Mouse (Mus musculus) left cerebral cortex, postnatal 10 days (tissue): ENCODE data around the gene Usp29. TPM values are rescaled to one million over a fixed set of nuclear protein-coding genes. Genes with fewer than 3 reads are reported as not detected.
"Not testable (repeated sequence)": the region's sequence is repeated elsewhere in the genome, so short reads cannot be mapped to it uniquely, and the experiment has no call there.

ENCODE experiments used
- DNase-seq, 2 experiments: peaks; one replicate each; pipeline ENCODE4 v3.0.0; 2021 to 2022; ENCODE audit warnings: low spot score in 2 of 2, mixed read lengths in 1 of 2; ENCODE audit errors: extremely low spot score in 1 of 2
- intact Hi-C: fragments of 180-260 bp; cut with DNase I; formaldehyde crosslinking; loops from one replicate; pipeline ENCODE4 v1.15.1; 2025
- total RNA-seq, 2 experiments: library from RNA; stranded (reverse); gene quantifications; 2 replicates each; pipeline ENCODE4 v1.2.3; 2021

Gene Usp29
- total RNA-seq, 2 experiments from 2014 or later, result 57.4 to 60.2 TPM

DNA sequence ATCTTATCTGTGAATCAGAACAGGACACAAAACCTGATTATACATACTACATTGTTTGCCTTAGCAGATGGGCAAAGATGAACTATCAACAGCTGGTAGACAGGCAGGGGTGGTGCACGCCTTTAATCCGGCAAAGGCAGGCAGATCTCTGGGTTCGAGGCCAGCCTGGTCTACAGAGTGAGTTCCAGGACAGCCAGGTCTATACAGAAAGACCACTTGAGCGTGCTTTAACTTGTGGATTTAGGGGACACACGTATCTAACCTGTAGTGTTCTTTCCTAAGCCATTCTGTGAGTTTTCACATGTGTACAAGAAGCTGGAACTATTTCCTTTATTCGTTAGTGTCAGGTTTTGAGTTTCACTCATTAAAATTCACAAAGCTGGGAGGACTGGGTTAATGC, 120.9 kb downstream of the Usp29 start:
- intact Hi-C loops, result no loop called here
- no peak for DNase-seq

DNA sequence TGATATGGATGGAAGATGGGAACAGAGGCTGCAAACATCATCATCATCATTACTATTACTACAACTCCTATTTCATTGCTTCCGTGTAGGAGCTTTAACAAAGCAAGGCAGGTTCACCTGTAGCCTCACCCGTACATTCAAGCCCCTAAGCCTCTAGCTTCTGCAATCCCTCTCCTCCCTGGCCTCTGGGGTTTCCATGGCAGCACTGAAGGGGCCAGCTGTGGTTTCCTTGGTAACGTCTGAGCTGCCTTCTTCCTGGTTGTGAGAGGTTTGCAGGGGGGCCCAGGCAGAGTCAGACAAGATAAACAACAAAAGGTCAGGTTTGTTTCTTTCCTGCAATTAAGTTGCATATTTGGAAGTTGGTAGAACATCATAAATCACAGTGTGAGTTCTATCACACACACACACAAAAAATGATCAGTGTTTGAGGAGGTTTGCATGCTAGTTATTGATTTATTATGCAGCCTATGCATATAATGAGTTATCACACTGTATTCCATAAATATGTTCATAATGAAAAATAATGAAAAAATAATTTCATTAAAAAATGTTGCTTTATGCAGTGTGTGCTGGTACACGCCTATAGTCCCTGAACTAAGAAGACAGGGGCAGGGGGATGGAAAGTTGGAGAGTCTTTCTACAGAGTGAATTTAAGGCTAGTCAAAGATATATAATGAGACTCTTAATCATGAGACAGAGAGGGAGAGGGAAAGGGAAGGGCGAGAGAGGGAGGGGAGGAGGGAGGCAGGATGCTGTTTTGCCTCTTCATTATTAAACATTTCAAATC, 121.5 kb downstream of the Usp29 start:
- intact Hi-C loops, result no loop called here
- peak in 1 of 2 experiments; percentile 59 for DNase-seq

DNA sequence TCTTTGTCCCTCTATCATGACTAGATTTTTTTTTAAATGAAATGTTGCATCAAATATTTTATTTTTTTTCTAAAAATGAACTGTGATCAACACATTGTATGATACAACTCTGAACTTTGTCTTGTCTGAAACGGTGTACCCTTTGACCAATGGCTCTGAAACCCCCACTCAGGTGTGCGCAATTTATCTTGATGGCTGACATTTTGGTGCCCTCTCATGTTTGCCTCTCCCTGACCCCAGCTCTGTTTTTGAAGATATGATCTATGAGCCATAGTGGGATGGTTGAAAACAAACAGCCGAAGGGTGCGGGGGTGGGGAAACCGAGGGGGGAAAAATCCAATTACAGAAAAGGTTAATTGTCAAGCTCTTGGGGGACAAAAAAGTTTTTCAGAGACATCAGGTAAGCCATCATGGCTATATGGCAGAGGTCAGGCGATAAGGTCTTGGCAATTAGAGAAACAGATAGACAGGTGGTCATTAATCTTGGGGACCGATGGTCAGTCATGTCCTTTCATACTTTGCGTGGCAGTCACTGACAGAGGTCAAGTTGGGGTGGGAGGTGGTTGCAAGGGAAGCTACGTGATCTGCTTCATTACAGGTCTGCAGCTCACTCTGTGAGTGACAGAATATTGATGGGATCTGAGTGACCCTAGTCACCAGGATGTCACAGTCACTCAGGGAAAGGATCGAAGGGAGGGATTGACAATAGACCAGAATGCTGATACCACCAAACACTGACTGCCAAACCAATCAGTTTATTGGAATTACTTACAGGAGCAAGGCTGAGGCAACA, 125.4 kb downstream of the Usp29 start:
- DNase-seq, result no peak
- intact Hi-C loops, result no loop called here

DNA sequence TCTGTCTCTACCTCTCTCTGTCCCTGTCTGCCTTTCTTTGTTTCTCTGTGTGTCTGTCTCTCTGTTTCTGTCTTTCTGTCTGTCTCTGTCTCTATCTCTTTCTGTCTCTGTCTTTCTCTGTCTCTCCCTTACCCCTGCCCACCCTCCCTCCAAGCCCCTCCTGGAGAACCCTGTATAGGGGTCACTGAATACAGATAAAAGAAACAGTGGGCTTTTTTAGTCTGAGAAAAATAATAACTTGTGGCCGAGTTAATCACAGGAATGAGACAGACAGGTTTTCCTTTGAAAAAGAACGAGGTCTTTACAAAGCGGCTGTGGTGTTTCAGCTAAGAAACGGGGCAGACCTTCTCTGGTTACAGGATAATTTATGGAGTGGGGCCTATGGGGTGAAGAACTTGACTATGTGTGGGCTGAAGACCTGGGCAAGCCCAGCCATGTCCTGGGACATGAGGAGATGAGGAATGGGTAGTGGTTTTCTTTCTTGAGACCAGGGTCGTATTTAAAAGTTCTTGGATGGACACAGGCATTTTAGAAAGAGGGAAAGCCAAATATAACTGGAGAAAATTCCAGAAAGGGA, 128.4 kb downstream of the Usp29 start:
- DNase-seq, result no peak
- intact Hi-C loops, result no loop called here

DNA sequence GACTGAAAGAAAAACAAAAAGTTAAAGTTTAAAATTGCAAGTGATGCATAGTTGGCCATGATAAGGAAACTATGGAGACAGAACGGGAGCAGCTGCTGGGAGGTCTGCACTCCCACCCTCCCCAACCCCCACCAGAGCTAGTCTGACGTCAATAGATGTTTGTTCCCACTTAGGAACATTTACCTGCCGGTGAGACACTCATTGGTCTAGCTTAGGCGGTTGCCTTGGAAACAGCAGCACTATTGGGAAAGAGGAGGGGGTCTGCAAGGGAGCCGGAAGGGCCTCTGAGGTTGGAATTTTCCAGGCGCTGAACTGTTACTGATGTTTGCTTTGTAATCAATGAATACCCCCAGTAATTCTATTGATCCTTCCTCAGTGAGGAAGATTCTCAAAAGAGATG, 130.3 kb downstream of the Usp29 start:
- DNase-seq, result no peak
- intact Hi-C loops, result no loop called here

DNA sequence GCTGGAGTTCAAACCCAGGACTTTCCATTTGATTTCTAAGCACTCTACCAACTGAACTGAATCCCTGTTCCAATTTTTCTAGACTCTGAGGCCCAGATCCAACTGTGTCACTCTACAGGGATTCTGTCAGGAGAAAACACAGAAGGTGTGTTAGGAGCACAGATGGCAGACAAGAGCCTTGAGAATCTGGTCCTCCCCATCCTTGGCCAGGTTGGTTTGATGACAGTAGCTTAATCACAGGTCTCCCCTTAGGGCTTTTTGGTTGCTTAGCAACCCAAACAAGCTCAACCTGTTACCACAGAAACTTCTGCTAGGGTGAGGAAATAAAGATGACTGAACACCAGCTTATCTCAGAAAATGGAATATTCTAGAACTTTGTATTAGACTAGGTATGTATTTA, 136.0 kb downstream of the Usp29 start:
- peak in 1 of 2 experiments; percentile 29 for DNase-seq
- intact Hi-C loops, result no loop called here

DNA sequence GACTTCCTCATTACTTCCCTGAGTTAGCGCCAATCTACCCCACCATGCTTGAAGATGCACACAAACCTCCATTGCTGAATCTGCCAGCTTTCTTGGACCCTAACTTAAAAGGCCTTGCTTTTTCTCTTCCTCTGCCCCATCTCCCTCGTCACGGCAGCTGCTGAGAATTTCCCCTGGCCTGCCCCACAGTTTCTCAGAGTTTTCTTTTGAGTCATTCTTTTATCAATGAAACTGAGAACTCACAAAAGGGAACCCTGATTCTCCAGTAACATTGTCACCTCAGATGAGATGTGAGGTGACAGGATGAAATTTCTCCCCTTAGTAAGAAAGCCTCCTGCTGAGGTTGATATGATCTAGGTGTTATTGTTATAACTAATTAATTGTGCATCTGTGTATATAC, 138.5 kb downstream of the Usp29 start:
- intact Hi-C loops, result no loop called here
- no peak for DNase-seq

DNA sequence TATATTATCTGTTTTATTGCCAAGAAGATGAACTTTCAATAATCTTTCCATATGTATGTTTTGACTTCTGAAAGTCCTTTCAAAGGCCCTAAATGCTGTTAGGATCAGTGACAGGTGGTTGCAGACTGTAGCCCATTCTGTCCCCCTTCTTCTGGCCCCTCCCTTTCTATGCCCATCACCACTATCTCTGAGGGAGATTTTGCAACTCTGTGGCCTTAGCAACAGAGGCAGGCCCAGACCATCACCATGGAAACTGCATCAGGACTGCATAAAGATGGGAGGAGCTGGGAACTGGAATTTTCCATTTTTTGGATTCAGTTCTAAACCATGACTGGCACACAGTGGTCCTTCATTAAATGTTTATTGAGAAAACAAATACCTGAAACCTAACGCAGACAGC, 139.2 kb downstream of the Usp29 start:
- DNase-seq, result peak in 1 of 2 experiments; percentile 26
- intact Hi-C loops, result no loop called here

DNA sequence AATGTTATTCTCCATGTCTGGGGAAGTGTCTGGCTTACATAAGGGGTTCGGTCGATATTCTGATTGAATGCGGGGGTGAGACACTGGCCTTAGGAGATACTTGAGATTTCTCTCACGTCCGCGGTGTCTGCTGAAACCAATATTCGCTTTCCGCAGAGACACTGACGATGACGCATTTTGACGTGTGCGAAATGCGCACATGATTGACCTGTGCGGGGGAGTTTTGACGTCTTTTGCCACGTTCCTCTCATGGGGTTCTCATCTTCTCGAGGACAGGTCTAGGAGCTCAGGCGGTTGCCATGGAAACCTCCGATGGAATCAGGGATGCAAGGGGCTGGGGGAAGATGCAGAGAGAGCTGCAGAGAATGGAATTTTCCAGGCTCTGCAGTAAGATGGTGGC, 144.1 kb downstream of the Usp29 start:
- intact Hi-C loops, result no loop called here

DNA sequence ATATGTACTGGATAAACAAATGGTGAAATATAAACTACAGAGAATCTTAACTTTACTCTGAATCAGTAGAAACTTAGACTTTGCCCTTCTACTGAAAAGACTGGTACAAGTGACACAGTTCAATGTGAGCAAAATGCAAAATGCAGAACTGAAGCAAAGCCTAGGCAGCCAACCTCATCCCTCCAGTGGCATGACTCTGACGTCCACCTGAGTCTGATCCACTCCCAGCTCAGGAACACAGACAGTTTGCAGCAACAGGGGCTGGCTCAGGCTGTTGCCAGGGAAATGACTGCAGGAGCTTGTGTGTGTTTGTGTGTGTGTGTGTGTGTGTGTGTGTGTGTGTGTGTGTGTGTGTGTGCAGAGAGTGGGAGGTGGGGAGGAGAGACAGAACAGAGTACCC, 147.8 kb downstream of the Usp29 start:
- intact Hi-C loops, result no loop called here
- no peak for DNase-seq

More for the DNA sequence above, 144.1 kb downstream of the Usp29 start:
- peak; percentile 27 to 44 for DNase-seq

DNA sequence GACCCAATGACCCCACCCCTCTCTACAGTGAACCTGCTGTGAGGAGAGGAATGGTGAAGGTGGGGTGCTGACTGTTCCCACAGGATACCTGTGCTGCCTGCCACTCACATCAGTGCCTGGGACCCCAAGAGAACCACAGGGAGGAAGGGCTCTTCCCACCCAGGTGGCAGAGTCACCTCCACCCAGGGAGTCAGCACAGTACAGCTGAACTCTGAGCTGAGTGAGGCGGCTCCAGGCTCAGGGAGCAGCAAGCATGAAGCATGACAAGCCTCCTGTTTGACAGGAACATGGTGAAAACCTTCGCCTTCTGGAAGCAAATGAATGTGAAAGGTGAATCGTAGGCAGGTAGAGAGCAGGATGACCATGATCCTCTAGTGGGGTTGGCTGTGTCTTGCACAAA, 148.5 kb downstream of the Usp29 start:
- DNase-seq, intact Hi-C loops: not testable (repeated sequence)

DNA sequence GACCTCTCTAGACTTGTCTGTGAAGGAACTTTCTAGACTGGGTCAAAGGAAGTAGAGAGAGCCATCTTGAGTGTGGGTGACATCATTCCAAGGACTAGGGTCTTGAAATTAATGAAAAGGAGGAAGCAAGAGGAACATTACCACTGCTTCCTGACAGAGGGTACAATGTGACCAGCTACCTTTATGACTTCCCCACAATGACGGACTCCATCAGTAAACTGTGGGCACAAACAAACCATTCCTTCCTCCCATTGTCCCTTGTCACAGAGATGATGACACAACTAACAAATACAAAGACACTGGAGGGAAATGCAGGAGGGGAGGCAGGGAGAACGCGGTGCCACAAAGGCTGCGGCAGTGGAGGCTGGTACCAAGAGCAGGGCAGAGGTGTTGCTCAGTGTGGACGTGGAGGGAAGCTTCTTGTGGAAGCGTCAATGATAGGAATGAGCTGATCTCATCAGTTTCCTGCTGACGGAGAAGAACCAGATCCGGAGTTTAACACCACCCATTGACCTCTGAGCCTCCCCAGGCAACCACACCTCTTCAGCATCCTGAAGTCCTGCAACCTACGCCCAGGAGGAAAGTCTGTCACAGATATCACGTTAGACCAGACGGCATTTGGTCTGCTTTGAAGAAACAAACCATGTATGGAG, 149.3 kb downstream of the Usp29 start:
- intact Hi-C loops, result no loop called here
- DNase-seq, result no peak

DNA sequence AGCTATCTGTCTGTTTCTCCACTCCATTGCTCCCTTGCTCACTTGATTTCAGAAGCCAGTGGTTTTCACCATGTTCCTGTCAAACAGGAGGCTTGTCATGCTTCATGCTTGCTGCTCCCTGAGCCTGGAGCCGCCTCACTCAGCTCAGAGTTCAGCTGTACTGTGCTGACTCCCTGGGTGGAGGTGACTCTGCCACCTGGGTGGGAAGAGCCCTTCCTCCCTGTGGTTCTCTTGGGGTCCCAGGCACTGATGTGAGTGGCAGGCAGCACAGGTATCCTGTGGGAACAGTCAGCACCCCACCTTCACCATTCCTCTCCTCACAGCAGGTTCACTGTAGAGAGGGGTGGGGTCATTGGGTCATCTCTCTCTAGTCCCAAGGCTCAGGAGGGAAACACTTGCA, 150.5 kb downstream of the Usp29 start:
- DNase-seq, intact Hi-C loops: not testable (repeated sequence)

DNA sequence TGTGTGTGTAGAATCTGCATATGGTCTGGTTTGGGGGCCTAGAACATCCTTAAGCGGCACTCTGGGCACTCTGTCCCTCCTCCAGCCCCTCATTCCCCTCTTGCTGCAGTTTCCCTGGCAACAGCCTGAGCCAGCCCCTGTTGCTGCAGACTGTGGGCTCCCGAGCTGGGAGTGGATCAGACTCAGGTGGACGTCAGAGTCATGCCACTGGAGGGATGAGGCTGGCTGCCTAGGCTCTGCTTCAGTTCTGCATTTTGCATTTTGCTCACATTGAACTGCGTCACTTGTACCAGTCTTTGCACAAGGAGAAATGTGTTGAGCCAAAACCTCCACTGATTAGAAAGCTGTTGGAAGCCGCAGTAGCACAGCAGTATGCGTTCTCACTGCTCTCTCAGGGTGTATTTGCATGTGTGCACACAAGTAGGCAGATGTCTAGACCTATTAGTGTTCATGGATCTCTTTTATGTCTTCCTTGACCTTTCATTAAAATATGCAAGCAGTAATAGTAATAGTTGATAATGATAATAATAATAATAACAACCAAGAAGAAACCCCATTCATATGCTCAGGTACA, 151.2 kb downstream of the Usp29 start:
- peak; percentile 40 to 49 for DNase-seq
- intact Hi-C loops, result no loop called here

DNA sequence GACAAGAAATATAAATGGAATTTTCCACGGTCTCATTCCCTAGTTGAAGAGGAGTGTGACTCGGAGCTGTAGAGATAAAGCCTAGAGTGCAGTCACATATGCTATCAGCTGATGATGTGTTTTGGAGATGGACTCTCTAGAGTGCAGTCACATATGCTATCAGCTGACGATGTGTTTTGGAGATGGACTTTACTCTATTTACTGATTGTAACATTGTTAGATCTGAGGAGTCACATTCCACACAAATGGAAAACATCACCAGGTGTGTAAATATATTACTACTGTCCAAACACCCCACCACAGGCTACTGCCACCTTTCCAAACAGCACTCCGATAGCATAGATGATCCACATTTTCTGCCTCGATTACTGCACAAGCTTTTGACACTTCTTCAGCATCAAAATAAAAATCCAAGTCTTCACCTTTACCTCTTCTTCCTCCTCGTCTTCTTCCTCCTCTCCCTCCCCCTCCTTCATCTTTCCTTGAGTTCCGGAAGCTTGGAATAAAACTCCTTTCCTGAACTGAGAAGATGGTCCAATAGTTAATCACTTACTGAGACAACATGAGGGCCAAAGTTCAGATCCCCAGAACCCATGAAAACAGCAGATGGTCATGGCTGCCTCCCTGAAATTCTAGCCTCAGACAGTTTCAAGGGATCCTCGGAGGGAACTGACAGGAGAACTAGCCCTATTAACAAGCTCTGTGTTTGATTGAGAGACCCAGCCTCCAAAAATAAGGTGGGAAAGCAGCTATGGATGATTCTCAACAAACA, 153.2 kb downstream of the Usp29 start:
- intact Hi-C loops, result no loop called here
- DNase-seq, result no peak

DNA sequence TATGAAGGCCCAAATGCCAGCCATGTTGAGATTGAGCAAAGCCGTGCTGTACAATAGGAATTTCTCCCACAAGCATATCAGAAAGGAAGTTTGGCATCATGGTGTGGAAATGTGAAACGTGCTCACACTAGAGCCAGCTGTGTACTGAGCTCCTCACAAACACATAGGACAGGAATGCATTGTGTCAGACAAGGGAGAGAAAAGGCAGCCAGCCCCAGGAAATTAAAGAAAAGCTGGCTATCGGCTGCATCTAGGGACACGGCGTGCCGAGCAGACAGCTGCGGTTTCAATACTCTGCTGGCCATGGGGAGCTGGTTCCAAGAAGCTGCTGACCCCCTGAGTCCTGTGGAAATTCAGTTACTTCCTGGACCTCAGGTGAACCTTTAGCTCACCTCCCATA, 155.0 kb downstream of the Usp29 start:
- no peak for DNase-seq
- intact Hi-C loops, result no loop called here

DNA sequence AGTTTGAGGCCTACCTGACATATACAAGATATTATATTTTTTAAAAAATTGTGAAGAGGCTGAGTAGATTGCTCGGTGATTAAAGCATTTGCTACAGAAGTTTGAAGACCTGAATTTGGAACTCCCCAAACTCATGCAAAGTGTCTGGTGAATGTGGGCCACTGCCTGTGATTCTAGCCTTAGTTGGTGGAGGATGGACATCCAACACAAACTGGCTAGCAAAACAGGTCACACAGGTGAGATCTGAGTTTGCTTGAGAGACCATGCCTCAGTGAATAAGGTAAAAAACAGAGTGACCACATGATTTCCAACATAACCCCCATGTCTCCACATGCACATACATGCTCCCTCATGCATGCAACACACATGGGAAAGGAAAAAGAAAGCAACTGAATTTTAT, 156.5 kb downstream of the Usp29 start:
- intact Hi-C loops, result no loop called here
- DNase-seq, result no peak

DNA sequence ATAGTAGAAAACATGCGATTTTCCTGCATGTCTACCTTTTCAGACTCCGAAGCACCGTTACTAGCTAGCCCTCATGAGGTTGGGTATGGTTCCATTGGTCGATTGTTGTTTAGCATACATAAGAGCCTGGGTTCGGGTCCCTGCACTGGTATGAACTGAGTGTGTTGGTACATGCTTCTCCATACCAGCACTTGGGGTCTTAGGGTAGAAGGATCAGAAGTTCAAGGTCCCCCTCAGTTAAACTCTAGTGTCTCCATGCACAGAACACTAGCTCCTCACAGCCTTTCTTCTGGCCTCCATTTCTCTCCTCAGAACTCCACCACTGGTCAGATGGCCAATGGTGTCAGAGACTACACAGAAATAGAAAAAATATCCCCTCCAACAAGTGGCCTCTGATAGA, 159.5 kb downstream of the Usp29 start:
- intact Hi-C loops, result no loop called here

More for the DNA sequence above, 159.5 kb downstream of the Usp29 start:
- DNase-seq, result no peak
